Mouse (Mus musculus) layer of hippocampus, adult 9-11 months (tissue): ENCODE results near the gene Acot5.
A peak's percentile ranks its signal among the peaks of the same experiment; 100 is the strongest.
"Not testable (repeated sequence)": the region's sequence is repeated elsewhere in the genome, so short reads cannot be mapped to it uniquely, and the experiment has no call there.

Experiments used
- DNase-seq: peaks from one replicate; pipeline ENCODE4 v3.0.0; 2022

The Acot5 gene

GRCm38 (mm10) chr12:84068986-84069385 is at the start of gene Acot5:
Gene Acot5, plus strand, starts transcription at chr12:84069325.
- DNase-seq: no peak

- DNase-seq: peak; percentile 33
Observed at GRCm38 (mm10) chr12:84020528-84020927, 48.6 kb upstream of the Acot5 start.

GRCm38 (mm10) chr12:84022266-84022665 is 46.9 kb upstream of the Acot5 start:
- DNase-seq: not testable (repeated sequence)

GRCm38 (mm10) chr12:84023052-84023745 is 45.9 kb upstream of the Acot5 start:
- DNase-seq: no peak

GRCm38 (mm10) chr12:84025888-84026287 is 43.2 kb upstream of the Acot5 start:
- no peak for DNase-seq

DNA sequence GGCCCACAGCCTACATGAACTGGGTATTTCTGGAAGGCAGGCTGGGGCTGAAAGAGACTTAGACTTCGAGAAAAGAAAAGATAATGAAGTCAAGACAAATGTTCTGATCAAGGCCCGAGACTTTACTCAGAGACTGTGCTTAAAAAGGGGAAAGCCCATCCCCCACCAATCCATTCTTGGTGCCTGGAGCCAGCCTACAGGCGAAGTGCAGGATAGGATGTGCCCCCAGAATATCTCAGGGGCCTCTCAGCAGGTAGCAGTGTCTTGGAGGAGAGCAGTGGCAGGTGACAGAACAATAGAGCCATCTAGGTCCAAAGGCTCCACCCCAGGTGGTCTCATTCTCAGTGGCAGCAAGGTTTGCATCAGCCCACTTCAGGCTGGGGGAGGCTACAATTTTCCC is 40.8 kb upstream of the Acot5 start:
- DNase-seq: not testable (repeated sequence)

- DNase-seq: not testable (repeated sequence)
Observed at GRCm38 (mm10) chr12:84029043-84029442, 40.1 kb upstream of the Acot5 start.

GRCm38 (mm10) chr12:84030659-84031332 is 38.3 kb upstream of the Acot5 start:
- DNase-seq: peak; percentile 76

GRCm38 (mm10) chr12:84032854-84033253 is 36.3 kb upstream of the Acot5 start:
- no peak for DNase-seq

DNA sequence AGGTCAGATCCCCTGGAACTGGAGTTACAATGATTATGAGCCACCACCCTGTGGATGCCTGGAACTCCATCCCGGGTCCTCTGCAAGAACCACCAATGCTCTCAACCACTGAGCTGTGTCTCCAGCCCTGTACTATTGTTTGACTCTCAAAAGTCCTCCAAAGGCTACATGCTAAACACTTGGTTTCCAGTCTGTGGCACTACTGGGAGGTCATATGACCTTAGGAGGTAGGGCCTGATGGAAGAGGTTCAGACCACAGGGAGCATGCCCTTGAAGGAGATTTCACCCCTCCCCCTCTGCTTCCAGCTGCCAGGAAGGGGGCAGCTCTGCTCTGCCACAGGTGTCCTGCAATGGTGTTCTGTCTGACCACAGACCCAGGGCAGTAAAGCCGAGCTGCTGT is 35.8 kb upstream of the Acot5 start:
- DNase-seq: not testable (repeated sequence)

DNA sequence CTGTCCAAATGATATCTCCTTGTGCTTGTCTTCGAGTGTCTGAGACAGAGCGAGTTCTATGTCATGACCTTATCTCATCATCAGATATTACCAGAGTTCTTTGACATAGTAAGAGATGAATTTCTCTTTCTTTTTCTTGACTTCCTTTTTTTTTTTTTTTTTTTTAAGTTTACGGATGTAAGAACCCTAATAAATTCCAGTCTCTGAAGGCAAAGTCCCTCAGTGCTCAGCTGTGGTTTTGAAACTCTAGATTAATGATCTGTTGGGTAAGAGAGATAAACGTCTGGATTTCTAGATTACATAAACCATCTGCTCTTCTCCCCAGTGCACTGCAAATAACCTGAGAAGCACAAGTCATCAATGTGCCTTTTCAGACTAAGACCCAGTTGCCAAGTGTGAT is 35.0 kb upstream of the Acot5 start:
- no peak for DNase-seq

- DNase-seq: not testable (repeated sequence)
Observed at GRCm38 (mm10) chr12:84038241-84038640, 30.9 kb upstream of the Acot5 start, which contains the start of gene Acot4. Gene Acot4, plus strand, starts transcription at chr12:84038379.

- not testable (repeated sequence) for DNase-seq
Observed at GRCm38 (mm10) chr12:84038691-84039111, 30.4 kb upstream of the Acot5 start, which contains the start of gene Gm49366. Gene Gm49366, plus strand, starts transcription at chr12:84038935.

DNA sequence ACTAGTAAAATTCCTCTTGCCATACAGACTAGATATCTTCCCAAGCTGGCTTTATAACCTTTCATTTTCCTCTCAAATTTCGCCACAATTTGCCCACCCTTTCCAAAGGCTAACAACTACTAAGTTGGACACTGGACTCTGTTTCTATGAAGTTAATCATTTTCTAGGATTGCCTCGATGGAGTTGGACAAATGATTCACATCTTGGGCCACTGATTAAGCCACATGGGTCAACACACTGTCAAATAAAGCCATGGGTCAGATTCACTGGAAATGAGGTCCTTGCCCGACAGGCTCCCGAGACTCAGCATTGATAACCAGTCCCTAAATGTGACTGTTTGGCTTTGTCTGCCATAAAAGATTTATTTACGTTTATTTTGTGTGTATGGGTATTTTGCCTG is 26.9 kb upstream of the Acot5 start:
- no peak for DNase-seq

- DNase-seq: no peak
Observed at GRCm38 (mm10) chr12:84044045-84044444, 25.1 kb upstream of the Acot5 start.

GRCm38 (mm10) chr12:84046906-84047305 is 22.2 kb upstream of the Acot5 start:
- DNase-seq: no peak

GRCm38 (mm10) chr12:84050744-84051143 is 18.4 kb upstream of the Acot5 start:
- not testable (repeated sequence) for DNase-seq

DNA sequence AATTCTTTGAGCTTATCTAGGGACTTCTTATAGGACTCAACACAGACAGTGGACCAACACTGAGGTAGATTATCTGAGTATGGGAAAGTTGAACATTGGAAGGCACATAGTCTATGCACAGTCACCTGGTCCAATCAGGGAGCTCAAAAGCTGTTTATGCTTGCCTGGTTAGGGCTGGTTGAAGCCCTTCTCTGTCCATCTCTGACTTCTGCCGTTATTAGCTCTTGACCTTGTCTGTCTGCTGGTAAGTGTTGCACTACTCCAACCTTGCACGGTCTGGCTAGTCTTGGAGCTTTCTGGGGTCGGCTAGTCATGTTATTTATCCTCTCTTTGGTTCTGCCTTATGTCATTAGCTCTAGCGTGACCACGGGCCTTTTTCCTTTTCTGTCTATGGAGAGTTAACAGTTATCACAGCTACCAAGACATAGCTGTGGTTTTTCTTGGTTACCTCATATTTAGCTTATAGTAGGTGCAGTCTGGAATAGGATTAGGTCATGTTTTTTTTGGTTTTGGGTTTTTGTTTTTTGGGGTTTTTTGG is 17.1 kb upstream of the Acot5 start, which contains the start of gene Acot3:
Gene Acot3 (plus strand): TSS at position 208 of the 538 bp plus-strand sequence.
- DNase-seq: no peak

GRCm38 (mm10) chr12:84052609-84053008 is 16.5 kb upstream of the Acot5 start:
- no peak for DNase-seq

DNA sequence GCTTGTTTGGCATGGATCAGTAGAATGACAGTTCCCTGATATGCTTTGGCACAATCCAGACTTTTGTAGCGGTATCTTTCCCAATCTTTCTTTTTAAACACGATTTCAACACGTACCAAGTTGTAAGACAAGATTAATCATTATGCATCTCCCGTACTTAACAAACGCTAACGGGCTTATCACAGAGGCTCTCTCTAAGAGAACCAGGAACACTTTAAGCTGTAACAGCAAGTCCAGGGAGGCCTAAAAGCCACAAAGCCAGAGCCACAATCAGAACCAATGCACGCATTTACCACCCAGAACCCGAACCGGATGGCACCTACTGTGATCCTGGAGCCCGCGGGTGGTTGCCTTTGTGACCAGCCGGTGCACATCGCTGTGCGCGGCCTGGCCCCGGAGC is 16.0 kb upstream of the Acot5 start:
- DNase-seq: no peak

DNA sequence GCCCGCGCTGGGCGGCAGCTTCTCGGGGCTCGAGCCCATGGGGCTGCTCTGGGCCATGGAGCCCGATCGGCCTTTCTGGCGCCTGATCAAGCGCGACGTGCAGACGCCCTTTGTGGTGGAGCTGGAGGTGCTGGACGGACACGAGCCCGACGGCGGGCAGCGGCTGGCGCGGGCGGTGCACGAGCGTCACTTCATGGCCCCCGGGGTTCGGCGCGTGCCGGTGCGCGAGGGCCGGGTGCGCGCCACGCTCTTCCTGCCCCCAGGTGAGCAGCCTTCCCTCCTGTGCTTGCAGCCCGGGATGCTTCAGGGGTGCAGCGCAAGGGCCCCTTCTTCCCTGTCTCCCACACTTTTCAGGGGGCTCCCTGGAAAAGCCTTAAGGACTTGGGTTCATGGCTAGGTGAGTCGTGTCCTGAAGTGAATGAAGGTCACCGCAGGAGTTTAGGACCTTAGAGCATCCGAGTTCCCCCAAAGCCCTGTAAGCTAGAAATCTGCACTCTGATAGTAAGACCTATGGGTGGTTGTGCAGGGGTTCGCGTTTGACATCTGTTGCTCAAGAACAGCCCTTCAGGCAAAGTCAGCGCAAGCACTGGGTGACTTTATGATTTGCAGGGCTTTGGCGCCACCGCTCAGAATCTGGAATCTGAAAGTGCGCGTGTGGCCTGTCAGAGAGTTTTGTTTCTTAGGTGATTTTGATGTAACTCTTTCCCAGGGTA is 15.3 kb upstream of the Acot5 start:
- DNase-seq: no peak

DNA sequence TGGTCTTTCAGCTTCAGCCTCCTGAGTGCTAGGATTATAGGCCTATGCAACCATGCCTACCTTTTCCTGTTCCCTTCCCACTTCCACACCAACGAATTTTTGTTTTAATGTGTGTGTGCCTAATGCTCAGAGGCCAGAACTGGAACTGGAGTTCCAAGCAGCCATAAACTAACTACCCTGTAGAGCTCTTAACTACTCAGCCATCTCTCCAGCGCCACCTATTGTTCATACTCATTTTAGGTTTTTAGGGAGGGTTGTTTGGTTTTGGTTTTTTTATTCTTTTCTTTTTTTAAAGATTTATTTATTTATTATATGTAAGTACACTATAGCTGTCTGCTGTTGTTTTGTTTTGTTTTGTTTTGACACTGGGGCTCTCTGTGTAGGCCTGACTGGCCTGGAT is 8.2 kb upstream of the Acot5 start:
- DNase-seq: no peak

- no peak for DNase-seq
Observed at GRCm38 (mm10) chr12:84062336-84062735, 6.8 kb upstream of the Acot5 start.
